Mouse (Mus musculus): ENCODE data around the gene Lta.

Lta gene

DNA sequence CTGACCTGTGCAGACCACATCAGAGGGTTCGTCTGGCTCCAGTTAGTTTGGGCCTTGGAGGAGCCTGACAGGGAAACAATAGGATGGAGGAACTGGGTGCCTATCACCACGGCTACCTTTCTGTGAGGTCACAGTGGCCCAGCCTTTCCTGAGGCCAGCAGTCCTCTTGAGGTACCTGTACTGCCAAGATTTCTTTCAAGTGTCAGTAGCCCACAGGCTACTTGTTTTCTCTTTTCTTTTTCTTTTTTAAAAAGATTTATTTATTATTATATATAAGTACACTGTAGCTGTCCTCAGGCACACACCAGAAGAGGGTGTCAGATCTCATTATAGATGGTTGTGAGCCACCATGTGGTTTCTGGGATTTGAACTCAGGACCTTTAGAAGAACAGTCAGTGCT is 29.2 kb downstream of the Lta start, which contains the start of gene Aif1:
Gene Aif1 (minus strand): TSS at position 101 of the 400 bp plus-strand sequence.
- no peak for DNase-seq

DNA sequence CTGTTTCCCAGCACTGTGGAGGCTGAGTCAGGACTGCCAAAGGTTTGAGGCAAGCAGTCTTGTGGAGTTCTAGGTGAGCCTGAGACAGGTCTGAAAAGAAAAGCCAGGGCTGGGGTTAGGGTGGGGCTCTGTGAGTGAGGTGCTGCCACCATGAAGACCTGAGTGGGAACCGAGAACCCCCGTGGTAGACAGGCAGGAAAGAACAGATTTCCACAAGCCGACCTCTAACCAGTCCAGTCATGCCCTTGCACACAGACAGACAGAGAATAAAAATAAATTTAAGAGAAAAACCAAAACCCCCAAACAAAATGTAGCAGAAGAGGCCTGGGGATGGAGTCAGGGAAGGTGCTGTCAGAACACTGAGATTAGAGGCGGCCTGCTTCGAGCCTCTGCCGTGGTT is 29.8 kb downstream of the Lta start:
- DNase-seq, result no peak

DNA sequence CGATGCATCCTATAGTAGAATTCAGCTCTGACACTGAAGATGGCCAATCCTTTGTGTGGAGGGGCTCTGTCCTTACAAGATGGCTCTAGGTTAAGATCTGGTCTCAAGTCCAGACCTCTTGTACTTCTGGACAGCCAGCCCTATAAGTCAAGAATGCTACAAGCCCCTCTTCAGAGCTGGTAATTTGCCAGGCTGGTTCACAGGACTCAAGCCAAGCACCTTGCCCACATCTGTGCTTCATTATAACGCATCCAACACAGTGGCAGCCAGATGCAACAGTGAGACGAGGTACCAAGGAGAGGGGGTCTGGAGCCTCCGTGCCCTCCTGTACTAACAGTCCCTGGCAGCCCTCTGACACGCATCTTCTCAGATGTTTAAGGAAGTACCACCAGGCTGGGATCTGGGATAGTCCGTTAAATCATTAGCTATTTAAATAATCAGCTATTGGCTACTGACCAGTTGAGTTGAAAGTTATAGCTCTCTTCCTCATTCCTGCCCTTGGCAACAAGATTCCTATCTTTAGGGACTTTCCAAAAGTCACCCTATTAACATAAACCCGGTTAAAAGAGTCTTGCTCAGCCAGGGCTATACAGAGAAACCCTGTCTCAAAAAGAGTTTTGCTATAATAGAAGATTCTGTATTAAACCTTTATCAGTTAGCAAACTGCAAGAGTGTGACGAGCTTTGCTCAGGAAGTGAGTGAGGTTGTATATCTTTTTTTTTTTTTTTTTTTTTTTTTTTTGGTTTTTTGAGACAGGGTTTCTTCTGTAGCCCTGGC is 30.8 kb downstream of the Lta start:
- DNase-seq, result no peak

DNA sequence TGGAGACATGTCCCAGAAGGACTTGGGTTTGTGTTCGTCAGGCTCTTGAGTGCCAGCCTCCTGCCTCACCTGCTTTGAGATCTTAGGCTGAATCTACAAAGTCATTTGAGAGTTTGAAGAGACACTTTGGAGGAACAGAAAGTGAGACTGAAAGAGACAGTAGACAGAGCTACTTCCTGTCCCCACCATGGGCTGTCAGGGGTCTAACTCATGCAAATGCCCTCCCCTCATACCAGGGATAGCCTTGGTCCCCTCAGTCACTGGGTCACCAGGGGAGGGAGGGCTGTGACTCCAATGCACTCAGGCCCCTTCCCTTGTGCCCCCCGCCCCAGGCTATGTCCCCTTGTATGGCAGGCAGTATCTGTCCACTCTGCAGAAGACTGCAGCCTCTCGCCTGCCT is 31.8 kb downstream of the Lta start:
- DNase-seq, result no peak

DNA sequence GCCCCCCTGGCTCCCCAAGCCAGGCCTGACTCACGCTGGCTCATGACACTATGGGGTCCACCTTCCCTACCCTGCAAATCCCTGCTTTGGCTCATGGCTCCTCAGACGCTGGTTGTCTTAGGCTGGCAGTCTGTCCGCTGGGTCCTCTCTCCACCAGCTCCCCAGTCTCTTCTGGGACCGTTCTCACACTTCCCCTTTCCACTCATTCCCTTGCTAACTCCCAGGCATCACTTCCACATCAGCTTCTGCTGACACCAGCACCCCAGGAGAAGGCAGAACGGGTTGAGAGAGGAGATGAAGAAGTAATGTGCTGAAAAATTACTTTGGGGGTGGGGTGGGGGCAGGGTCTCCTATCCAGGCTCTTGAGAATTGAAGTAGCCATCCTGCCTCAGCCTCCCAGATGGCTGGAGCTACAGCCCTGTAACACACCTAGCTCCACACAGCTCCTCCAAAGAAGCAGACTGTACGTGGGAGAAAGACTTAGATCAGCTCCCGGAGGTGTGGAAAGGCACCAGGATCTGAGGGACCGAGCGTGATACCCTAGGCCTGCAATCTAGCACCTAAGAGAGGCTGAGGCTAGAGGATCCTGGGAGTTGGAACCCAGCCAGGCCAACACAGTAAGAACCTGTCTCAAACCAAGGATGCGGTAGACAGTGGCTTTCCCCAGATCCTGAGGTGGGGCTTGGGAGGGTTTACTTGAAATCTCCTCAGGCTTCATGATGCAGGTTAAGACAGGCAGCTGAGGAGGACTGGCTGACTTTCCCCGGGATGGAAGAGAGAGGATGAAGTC is 32.5 kb downstream of the Lta start:
- DNase-seq, result no peak

- DNase-seq, result peak in 1 of 2 experiments; percentile 39
Measured at GRCm38 (mm10) chr17:35168541-35169207, 36.5 kb downstream of the Lta start.

DNA sequence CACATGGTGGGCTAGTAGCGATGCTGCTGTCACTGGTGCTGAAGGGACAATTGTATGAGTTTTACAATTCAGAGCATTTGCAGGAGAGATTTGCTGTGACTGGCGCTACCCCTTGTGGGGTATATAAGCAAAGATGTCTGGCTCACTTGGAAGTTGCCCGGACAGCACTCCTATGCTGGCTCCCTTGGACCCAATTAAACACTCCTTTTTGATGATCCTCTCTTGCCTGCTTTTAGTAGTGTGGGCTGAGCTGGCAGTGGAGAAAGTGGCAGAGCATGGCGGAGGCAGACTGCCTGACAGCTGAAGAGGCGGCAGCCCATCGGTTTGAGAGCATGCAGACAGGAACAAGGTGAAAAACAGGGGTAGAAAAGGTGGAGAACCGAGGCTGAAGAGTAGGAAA is 37.4 kb downstream of the Lta start:
- DNase-seq, result no peak

DNA sequence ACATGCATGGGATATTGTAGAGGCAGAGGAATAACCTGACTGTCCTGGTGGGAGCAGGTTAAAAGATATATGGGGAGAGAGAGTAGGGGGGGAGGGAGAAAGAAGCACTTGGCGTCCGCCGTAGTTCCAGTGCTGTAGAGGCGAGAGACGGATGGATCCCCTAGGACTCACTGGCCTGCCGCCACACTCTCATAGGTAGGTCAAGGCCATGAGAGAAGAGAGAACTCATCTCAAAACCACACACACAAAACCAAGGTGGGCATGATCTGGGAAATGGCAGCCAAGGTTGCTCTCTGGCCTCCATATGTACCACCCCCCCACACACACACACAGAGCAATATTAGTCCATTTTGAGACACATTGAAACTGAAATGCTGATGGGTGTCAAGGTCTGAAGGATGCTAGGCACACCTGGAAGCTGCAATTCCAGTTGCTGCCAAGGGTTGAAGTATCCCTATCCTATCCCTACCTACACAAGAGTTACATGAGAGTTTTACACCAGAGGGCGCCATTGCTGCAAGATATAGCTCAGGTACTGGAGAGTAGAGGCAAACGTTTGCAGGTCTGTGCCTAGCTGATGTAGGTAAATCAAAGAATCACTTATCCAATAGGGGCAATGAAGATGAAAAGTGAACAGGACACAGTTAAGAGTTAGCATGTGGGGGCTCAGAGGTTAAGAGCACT is 38.7 kb downstream of the Lta start:
- DNase-seq, result peak; percentile 61 to 80

DNA sequence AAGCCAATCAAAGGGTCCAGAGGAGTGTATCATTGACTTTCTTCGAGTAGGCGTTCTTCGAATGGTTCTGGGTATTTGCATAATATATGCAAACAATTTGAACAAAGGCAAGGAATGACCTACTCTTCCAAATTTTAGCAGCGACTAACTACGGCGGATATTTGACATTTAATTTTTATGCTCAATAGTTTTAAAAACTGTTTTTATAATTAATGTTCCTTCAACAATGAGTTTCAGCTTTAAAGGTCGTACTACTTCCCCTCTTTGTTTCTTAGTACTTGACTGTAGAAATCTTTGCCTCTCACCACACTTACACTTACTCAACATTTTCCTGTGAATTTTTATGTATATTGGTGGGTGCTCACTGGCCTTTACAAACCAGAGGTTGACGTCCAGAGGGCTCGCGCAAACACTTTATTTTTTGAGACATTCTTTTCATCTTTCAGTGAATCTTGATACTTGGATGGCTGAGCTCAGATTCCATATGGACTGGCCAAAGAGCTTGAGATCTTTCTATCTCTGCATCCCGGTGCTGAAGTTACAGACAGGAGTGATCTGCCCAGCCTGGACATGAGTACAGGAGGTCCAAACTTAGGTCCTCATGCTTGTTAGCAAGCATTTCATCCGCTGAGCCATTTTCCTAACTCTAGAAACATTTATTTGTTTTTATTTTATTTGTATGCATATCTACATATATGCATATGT is 39.5 kb downstream of the Lta start:
- DNase-seq, result no peak

GRCm38 (mm10) chr17:35164568-35165450 is 40.3 kb downstream of the Lta start, which contains the start of gene Prrc2a:
Gene Prrc2a, minus strand, starts transcription at chr17:35164897.
- peak; percentile 98 to 99 for DNase-seq

- DNase-seq, result peak in 1 of 2 experiments; percentile 45
Measured at GRCm38 (mm10) chr17:35164218-35164567, 41.0 kb downstream of the Lta start.

GRCm38 (mm10) chr17:35163326-35164081 is 41.6 kb downstream of the Lta start:
- no peak for DNase-seq

DNA sequence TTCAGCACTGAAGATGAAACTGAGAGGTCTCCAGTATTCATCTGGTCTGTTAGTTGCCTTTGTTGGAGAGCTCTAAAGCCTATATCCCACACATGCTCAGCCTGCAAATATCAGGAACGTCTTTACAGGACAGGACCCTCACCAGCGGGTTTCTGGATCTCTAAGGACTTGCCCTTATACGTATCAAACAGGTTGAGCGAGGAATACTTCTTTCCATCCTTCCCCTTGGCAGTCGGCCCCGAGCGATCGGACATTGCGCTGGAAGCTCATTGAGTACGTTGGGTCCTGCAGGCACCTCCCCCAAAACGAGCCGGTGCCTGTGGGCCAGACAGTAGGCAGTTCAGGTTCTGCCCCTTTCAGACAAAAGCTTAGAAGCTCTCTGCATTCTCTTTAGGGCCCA is 42.4 kb downstream of the Lta start:
- no peak for DNase-seq

DNA sequence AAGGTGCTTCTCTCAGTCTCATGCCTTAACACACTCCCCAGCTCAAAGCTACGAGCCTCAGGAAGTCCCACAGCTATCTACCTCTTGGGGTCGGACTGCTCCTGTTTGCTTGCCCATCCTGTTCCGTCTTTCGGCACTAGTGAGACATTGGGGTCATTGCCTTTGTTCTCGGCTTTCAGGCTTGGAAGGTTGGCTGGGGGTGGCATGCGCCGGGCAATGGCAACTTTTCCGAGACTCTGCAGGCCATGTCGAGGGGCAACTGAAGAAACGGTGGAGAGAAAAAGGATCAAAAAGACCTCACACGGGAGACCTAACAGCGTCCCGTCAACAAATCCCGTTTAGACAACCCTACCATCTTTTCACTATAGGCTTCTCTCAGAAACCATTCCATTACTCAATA is 43.0 kb downstream of the Lta start:
- DNase-seq, result no peak

GRCm38 (mm10) chr17:35161421-35161820 is 43.7 kb downstream of the Lta start:
- DNase-seq, result no peak

- DNase-seq, result no peak
Measured at GRCm38 (mm10) chr17:35159638-35160037, 45.5 kb downstream of the Lta start.

DNA sequence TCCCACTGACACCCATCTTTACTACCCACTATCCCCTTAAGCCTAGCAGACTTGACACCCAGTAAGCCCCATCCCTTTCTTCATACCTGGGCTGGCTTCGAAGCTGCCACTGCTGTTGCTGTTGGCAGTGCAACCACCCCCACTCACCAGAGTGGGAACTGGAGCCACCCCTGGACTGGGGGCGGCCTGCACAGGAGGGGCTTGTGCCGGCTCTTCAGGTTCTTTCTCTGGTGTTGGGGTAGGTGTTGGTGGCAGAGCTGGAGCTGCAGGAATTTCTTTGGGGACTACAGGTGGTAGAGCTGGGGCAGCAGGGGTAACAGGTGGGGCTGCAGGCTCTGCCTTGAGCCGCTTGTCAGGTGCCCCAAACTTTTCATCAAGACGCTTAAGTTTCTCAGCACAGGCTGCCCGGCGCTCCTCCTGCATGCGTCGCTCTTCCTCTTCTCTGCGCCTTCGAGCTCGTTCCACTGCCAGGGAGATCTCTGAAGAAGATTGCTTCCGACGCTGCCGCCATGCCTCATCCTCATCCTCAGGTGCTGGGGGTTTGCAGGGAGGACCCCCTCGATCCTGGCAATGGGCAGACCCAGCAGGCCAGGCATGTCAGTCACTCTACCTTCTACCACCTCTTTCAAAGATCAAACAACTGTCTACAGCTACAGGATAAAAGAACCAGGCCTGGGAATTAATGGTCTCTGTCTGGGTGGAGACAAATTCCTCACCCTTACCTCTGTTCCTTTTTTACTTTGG is 46.1 kb downstream of the Lta start:
- no peak for DNase-seq

- no peak for DNase-seq
Measured at GRCm38 (mm10) chr17:35157661-35158175, 47.4 kb downstream of the Lta start.

DNA sequence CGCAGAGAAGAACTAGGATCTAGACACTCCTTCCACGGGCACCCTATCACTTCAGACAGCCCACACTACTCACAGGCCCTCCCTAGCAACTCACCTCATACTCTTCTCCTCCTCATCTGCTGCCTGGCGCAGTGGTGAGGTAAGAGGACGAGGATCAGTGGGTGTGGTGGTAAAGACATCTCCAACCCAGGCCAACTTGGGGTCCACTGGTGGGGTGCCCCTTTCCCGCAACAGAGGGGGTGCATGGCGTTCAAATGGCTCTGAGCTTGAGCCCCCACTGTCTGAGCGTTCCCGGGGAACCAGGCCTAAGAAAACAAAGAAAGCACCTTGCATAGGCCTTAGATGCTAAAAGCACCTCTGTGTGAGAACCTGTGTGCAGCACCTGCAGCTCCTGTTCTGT is 47.9 kb downstream of the Lta start:
- no peak for DNase-seq

All from cerebellum, postnatal 36 days (tissue).